Mouse (Mus musculus): ENCODE measurements around the gene Megf8. TPM values are rescaled to one million over a fixed set of nuclear protein-coding genes. Genes with fewer than 3 reads are reported as not detected.

Gene Megf8
- 5.6 and 6.3 TPM in 2 replicates for polyA plus RNA-seq (2015; fragmentation: Nextera tagmentation; extraction: Ambion mirVana)

GRCm38 (mm10) chr7:25316532-25317445, at the start of gene Megf8:
Gene Megf8 (plus strand): TSS chr7:25317164.
- Histone ChIP-seq H3K9me3 (ENCODE audit: low read length) (no peaks in the 10 kb centered on the region), H3K4me1 (ENCODE audit: insufficient read depth, low read depth, low read length) (peaks cover 14% of the 10 kb centered on the region), H3K4me3 (ENCODE audit: low read depth, low read length) (peak within 1 kb of the TSS; percentile 50), H3K4me2 (replicated peaks; ENCODE audit: low read depth, low read length) (peak within 1 kb of the TSS; percentile 77), H3K27ac (ENCODE audit: low read length) (peak within 1 kb of the TSS; percentile 70), H3K36me3 (ENCODE audit: insufficient read depth, low read length) (no peaks in the 10 kb centered on the region), H3K27me3 (replicated peaks; ENCODE audit: insufficient read depth, low read length) (peaks cover 30% of the 10 kb centered on the region; the same call in 1 of the 2 replicates), H3K9ac (replicated peaks; ENCODE audit: low read depth) (peak within 1 kb of the TSS; percentile 60)
- TF ChIP-seq CTCF (IDR thresholded peaks at IDR 0.05) (peak; percentile 95), EP300 (IDR thresholded peaks at IDR 0.05) (peak; percentile 78)
- ATAC-seq (peak; percentile 98), DNase-seq (ENCODE audit: low spot score) (peak; percentile 100)
- under 1% methylated on average over 50 of the region's 52 CpGs for whole genome bisulfite sequencing

- peak within 1 kb of the TSS; percentile 81 for H3K9ac ChIP-seq (replicated peaks; ENCODE audit: low read depth)
- H3K4me3 ChIP-seq (ENCODE audit: low read depth, low read length), result peak within 1 kb of the TSS; percentile 80
- H3K4me1 ChIP-seq (ENCODE audit: insufficient read depth, low read depth, low read length), result peaks cover 16% of the 10 kb centered on the region
- no peaks in the 10 kb centered on the region for H3K9me3 ChIP-seq (ENCODE audit: low read length)
- peak; percentile 87 for ATAC-seq
- under 1% methylated on average over 29 of the region's 29 CpGs for WGBS
- peak; percentile 16; the same call in 1 of the 2 replicates for TF ChIP-seq CTCF (IDR thresholded peaks at IDR 0.05)
- TF ChIP-seq EP300 (IDR thresholded peaks at IDR 0.05), result peak; percentile 51; the same call in 1 of the 2 replicates
- DNase-seq (ENCODE audit: low spot score), result peak; percentile 100
- peak within 1 kb of the TSS; percentile 97 for H3K27ac ChIP-seq (ENCODE audit: low read length)
- no peaks in the 10 kb centered on the region for H3K27me3 ChIP-seq (replicated peaks; ENCODE audit: insufficient read depth, low read length)
- peak within 1 kb of the TSS; percentile 87 for H3K4me2 ChIP-seq (replicated peaks; ENCODE audit: low read depth, low read length)
- H3K36me3 ChIP-seq (ENCODE audit: insufficient read depth, low read length), result no peaks in the 10 kb centered on the region
Observed at GRCm38 (mm10) chr7:25267301-25267750, 49.6 kb upstream of the Megf8 start, which contains the start of gene Cic. Gene Cic (plus strand): TSS chr7:25267704.

DNA sequence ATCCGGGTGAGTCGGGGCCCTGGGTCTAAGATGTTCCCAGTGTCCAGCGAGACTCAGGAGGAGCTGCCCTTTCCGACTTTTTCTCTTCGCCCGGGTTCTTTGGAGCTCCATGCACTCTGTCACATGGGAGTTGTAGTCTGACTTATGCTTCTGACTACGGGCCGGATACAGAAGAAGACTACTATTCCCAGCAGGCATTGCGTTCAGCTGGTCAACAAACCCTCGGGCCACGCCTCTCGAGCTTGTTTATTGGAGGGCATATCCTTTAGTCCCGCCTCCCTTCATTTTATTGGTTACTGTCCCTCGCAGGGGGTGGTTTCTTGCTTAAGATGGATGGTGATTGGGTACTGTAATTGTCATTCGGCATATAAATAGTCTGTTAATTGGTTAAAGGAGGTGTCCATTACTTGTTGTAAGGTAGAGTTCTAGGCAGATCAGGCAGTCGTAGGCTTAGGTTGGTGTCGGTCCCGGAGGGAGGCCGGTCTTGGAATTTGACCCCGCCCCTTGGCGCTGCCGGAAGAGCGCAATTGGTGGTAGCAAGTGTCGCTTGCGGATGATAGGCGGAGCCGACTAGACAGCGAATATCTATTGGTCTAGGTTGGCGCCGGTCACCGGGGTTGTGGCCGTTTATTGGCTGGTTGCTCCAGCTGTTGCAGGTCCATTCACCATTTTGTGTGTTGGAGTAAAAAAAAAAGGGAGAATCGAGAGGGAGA, 49.1 kb upstream of the Megf8 start:
- peak; percentile 100 for DNase-seq (ENCODE audit: low spot score)
- peak overlapping the region; percentile 97 for H3K27ac ChIP-seq (ENCODE audit: low read length)
- WGBS, result 1% methylated on average over 33 of the region's 33 CpGs
- no peak for TF ChIP-seq CTCF (IDR thresholded peaks at IDR 0.05)
- TF ChIP-seq EP300 (IDR thresholded peaks at IDR 0.05), result peak; percentile 95
- peak overlapping the region; percentile 81 for H3K9ac ChIP-seq (replicated peaks; ENCODE audit: low read depth)
- H3K4me3 ChIP-seq (ENCODE audit: low read depth, low read length), result peak overlapping the region; percentile 80
- H3K4me2 ChIP-seq (replicated peaks; ENCODE audit: low read depth, low read length), result peak overlapping the region; percentile 87
- H3K36me3 ChIP-seq (ENCODE audit: insufficient read depth, low read length), result no peaks in the 10 kb centered on the region
- peak; percentile 93 for ATAC-seq
- H3K4me1 ChIP-seq (ENCODE audit: insufficient read depth, low read depth, low read length), result peaks cover 16% of the 10 kb centered on the region
- no peaks in the 10 kb centered on the region for H3K27me3 ChIP-seq (replicated peaks; ENCODE audit: insufficient read depth, low read length)
- H3K9me3 ChIP-seq (ENCODE audit: low read length), result no peaks in the 10 kb centered on the region

DNA sequence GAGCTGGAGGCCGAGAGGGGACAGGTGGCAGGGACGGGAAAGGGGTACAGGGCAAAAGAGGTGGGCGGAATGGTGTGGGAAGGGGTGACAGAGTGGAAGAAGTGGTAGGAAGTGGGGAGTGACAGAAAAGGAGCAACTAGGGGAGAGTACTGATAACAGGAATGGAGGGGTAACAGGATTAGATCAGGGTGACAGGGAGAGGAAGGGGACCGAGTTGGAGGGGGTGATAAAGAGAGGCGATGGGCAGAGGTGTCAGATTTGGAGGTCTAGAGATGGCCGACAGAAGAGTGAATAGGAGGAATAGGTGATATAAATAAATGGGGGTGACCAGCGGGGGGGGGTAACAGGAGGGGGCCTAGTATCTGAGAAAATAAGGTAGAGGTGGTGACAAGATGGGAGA, 48.4 kb upstream of the Megf8 start:
- 0% methylated on average over 7 of the region's 7 CpGs for WGBS
- Histone ChIP-seq H3K27me3 (replicated peaks; ENCODE audit: insufficient read depth, low read length) (no peaks in the 10 kb centered on the region), H3K4me3 (ENCODE audit: low read depth, low read length) (peak overlapping the region; percentile 80), H3K9me3 (ENCODE audit: low read length) (no peaks in the 10 kb centered on the region), H3K4me1 (ENCODE audit: insufficient read depth, low read depth, low read length) (peaks cover 16% of the 10 kb centered on the region), H3K27ac (ENCODE audit: low read length) (peak overlapping the region; percentile 89), H3K9ac (replicated peaks; ENCODE audit: low read depth) (peak overlapping the region; percentile 74), H3K36me3 (ENCODE audit: insufficient read depth, low read length) (no peaks in the 10 kb centered on the region), H3K4me2 (replicated peaks; ENCODE audit: low read depth, low read length) (peak overlapping the region; percentile 87)
- DNase-seq (ENCODE audit: low spot score) (no peak), ATAC-seq (no peak)
- TF ChIP-seq CTCF (IDR thresholded peaks at IDR 0.05), result no peak
- TF ChIP-seq EP300 (IDR thresholded peaks at IDR 0.05), result no peak

DNA sequence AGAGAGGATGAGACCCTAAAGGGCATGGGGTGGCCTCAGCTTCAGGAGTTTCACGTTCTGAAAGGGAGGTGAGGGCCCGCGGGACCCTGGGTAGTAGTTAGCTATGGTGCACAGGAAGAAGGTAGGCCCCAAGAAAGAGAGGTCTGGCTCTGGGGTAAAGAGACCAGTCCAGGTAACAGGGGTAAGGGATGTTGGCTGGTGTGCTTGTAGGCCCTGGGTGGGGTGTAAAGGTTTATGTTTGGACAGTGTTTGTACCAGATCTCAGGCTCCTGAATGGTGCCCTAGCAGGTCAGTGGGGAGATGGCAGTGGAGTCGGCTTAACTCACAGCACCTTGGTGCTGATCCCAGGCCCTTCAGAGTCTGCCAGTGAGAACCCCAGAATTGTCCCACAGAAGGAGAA, 47.9 kb upstream of the Megf8 start:
- DNase-seq (ENCODE audit: low spot score), result no peak

More for the DNA sequence above, 47.9 kb upstream of the Megf8 start:
- ATAC-seq, result no peak
- 30% methylated on average over 4 of the region's 4 CpGs for WGBS
- peak overlapping the region; percentile 80 for H3K4me3 ChIP-seq (ENCODE audit: low read depth, low read length)
- peak overlapping the region; percentile 74; the same call in 1 of the 2 replicates for H3K9ac ChIP-seq (replicated peaks; ENCODE audit: low read depth)
- H3K36me3 ChIP-seq (ENCODE audit: insufficient read depth, low read length), result no peaks in the 10 kb centered on the region
- H3K9me3 ChIP-seq (ENCODE audit: low read length), result no peaks in the 10 kb centered on the region
- peak overlapping the region; percentile 89 for H3K27ac ChIP-seq (ENCODE audit: low read length)
- no peak for TF ChIP-seq EP300 (IDR thresholded peaks at IDR 0.05)
- peaks cover 16% of the 10 kb centered on the region for H3K4me1 ChIP-seq (ENCODE audit: insufficient read depth, low read depth, low read length)
- H3K4me2 ChIP-seq (replicated peaks; ENCODE audit: low read depth, low read length), result peak overlapping the region; percentile 87
- H3K27me3 ChIP-seq (replicated peaks; ENCODE audit: insufficient read depth, low read length), result no peaks in the 10 kb centered on the region

All from lung, postnatal 0 days (tissue).